Mouse (Mus musculus): ENCODE measurements at regions not wholly inside any gene's neighbourhood (a gene's known extent, or its start where the extent isn't known, plus 50 kb on each side); places are given as distances from the start of the nearest gene placed in this dataset.

DNA sequence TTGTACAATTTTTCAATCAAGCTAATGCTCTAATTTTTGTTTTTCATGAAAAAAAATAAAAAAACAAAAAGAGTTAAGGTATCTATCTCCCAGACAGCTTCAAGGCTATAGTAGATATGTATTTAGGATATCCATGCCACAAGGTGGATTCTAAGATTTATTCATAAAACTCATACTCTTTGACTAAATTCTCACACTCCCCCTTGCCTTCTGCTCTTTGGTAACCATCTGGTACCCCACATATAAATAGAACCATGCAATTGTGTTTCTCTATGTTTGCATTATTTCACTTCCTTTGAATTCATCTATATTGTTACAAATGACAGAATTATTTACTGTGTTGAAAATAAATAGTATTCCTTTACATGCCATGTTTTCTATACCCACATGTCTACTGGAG lies 287.2 kb downstream of the Gm11232 start:
- TF ChIP-seq CTCF (IDR thresholded peaks at IDR 0.05; ENCODE audit: low read depth) (no peak), EP300 (IDR thresholded peaks at IDR 0.05; ENCODE audit: low read depth) (no peak)
